Mouse (Mus musculus): ENCODE measurements around the gene Rgs10.
A peak's percentile ranks its signal among the peaks of the same experiment; 100 is the strongest.
"Not testable (repeated sequence)": the region's sequence is repeated elsewhere in the genome, so short reads cannot be mapped to it uniquely, and the experiment has no call there.

The Rgs10 gene

DNA sequence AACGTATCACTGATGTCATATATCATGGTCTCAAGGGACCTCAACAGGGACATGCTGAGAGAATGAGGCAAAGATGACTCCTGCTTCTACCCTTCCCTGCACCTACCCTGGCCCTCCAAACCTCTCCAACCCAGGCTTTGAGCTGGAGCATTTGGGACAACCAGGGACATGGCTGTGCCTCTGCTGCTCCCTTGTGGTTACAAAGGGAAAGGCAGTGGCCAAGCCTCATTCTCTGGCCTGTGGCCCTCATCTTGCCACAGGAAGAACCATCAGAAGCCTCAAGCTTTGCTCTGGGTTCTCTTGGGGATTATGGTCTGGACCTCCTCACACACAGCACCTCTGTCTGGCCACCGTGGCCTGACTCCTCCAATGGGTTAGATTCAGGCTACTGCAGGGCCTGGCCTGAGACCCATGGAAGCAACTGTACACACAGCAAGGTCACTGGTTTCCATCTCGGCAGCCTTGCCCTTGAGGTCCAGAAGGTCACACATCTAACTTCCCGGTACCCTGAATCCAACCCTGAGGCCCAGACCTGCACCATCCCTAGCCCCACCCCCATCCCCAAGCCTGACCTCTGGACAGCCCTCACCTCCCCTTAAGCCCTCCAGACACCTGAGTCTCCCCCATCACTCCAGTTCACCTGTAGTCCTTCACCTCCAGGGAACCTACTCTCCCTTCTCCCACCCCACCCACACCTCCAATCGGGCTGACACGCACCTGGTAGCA, 73.5 kb downstream of the Rgs10 start:
- peak; percentile 74 for DNase-seq (ENCODE audit: low read depth)

DNA sequence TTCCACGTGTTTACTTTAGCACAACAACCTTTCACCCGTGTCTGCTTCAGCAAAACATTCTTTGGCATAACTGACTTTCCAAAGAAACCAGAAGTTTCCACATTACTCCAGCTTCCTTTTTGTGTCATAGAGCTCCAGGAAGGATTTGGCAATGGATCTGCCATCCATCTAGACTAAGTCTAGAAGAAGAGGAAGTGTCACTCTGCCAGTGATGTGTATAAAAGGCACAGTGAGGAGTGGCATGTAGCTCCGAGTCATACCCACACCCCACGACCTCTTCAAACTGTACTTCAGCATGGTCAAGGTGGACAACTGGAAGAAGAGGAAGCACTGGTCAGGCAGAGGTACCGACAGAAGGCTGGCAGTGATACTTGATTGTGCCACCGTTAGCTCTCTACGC, 74.1 kb downstream of the Rgs10 start:
- DNase-seq (ENCODE audit: low read depth) = peak; percentile 24

DNA sequence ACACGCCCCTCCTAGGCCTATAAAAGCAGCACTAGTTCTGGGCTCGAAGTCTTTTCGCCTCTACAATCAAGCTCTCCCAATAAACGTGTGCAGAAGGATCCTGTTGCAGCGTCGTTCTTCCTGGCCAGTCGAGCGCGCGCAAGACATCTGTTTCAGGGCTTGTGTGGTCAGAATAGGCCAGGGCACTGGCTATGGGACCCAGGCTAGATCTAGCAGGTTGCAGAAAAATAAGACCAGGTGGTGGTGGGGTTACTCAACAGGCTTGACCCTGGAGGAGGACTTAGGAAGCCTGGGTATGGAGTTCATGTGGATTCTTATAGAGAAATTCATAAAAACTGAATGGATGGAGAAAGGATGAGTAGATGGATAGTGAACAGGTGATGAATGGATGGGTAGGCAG, 75.9 kb downstream of the Rgs10 start:
- DNase-seq (ENCODE audit: low read depth) = not testable (repeated sequence)

DNA sequence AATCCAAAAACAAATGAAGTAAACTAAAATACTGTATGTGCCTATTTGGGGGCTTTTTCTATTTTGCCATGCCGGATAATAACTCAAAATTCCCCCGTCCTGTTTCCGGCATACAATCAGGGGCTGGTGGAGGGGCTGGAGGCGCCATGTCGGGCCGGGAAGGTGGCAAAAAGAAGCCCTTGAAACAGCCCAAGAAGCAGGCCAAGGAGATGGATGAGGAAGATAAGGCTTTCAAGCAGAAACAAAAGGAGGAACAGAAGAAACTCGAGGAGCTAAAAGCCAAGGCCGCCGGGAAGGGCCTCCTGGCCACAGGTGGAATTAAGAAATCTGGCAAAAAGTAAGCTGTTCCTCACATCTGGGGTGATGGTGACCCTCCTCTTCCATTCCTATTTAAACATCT, 78.2 kb downstream of the Rgs10 start:
- not testable (repeated sequence) for DNase-seq (ENCODE audit: low read depth)

DNA sequence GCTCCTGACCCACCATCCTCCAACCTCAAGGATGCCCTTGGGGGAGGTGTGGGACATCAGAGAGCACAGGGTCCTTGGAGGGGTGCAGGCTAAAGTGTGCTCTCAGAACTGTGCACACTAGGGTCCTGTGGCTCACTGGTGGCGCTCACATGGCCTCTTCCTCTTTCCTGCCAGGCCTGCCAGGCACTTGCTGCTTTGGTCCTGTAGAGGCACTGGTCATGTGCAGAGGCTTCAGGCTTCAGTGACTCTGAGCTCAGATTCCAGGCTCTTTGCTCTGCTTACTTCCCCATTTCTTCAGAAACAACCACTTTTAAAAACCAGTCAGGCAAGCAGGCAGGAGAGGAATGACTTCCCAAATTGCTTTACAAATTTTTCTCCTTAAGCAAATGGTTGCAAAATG, 85.7 kb downstream of the Rgs10 start:
- DNase-seq (ENCODE audit: low read depth) = peak; percentile 66

DNA sequence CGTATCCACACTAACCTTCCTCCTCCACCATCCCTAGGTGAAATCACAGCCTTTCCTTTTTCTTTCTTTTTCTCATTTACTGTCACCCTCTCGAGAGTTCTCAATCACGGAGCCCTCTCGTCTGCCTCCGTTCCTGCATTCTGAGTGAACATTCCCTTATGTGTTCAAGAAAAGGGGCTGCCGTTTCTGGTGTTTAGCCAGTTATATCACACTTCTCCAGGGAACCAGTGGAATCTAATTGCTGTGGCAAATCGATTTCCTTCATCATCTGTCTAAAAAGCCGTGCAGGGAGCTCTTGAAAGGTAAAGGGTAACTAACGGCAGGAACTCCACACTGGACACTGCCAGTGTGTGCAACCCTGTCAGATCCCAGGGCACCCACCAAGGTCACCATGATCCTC, 87.6 kb downstream of the Rgs10 start:
- no peak for DNase-seq (ENCODE audit: low read depth)

DNA sequence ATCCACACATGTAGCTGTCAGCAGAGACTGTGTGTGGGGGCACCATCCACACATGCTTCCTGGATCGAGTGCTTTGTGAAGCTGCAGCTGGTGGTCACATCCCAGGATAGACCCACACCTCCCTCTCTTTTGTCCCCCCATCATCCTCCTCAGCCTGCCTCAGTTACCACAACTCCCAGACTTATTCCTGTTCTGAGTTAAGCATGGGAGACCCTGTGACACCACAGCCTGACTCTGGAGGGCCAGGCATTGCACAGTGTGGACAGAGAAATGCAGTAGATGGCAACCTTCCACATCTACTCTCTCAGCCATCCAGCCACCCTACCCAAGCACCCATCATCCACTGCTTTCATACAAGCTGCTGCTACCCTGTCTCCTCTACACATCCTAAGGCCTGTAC, 93.6 kb downstream of the Rgs10 start:
- no peak for DNase-seq (ENCODE audit: low read depth)
